Mouse (Mus musculus) G1E (cell line): ENCODE measurements around the gene Mroh3.

Source experiments
- CTCF ChIP-seq: IDR thresholded peaks from 2 replicates; pipeline ENCODE4 v1.5.1; 2012; ENCODE audit warnings: low read depth, low read length, inconsistent platforms, mixed read lengths
- GATA1 ChIP-seq: IDR thresholded peaks from 2 replicates; pipeline ENCODE4 v1.6.1; 2012; ENCODE audit warnings: borderline replicate concordance, low read length, inconsistent platforms, mixed read lengths
- POLR2AphosphoS5 ChIP-seq: IDR thresholded peaks from 2 replicates; pipeline ENCODE4 v1.6.1; 2012; ENCODE audit warnings: low read depth, low read length, inconsistent platforms; ENCODE audit not compliant: insufficient replicate concordance
- TAL1 ChIP-seq: conservative IDR thresholded peaks from 2 replicates; pipeline ENCODE4 v1.6.1; 2012; ENCODE audit warnings: low read depth, low read length, inconsistent platforms, mixed read lengths

DNA sequence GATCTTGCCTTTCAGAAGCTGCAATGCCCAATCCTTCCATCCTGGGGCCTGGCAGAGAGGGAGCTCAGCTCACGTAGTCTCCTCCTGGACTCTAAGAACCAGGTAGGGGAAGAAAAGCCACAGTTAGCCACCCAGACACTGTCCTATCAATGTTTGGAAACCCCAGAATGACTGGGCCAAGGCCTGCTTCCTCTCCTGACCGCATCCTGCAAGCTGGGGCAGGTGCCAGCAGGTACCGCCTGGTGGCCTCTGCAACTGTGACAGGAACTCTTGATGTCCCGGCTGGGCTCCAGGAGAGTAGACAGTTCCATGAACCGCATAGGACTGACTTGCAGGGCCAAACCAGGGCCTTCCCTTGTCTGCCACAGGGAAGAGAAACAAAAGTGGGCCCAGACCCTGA, 34.8 kb upstream of the Mroh3 start:
- TF ChIP-seq CTCF (no peak), TAL1 (no peak), GATA1 (no peak), POLR2AphosphoS5 (no peak)
